Mouse (Mus musculus) intestine, embryonic 16.5 days (tissue): ENCODE measurements around the gene Hoxd10. TPM values are rescaled to one million over a fixed set of nuclear protein-coding genes. Genes with fewer than 3 reads are reported as not detected.

Source experiments
- ATAC-seq: fragments of 200-750 bp; cut with Nextera tagmentation; 2 replicates; pipeline ENCODE4 v1.8.0; 2017; ENCODE audit warnings: moderate TSS enrichment, moderate library complexity
- H3K27ac ChIP-seq: fragments of 300-500 bp; sonication (generic); 2 replicates; pipeline ENCODE4 v1.5.1; 2014; ENCODE audit warnings: mild to moderate bottlenecking, low read length
- H3K27me3 ChIP-seq: fragments of 300-500 bp; sonication (generic); replicated peaks from 2 replicates; pipeline ENCODE4 v1.6.1; 2014; ENCODE audit warnings: low read length, control low read depth, mixed read lengths; ENCODE audit not compliant: control insufficient read depth, insufficient read depth
- H3K36me3 ChIP-seq: fragments of 300-500 bp; sonication (generic); 2 replicates; pipeline ENCODE4 v1.6.1; 2014; ENCODE audit warnings: low read length, control low read depth; ENCODE audit not compliant: control insufficient read depth, insufficient read depth
- H3K4me1 ChIP-seq: fragments of 300-500 bp; sonication (generic); 2 replicates; pipeline ENCODE4 v1.6.1; 2014; ENCODE audit warnings: low read length, control low read depth, mixed read lengths; ENCODE audit not compliant: control insufficient read depth, insufficient read depth
- H3K4me2 ChIP-seq: fragments of 300-500 bp; sonication (generic); 2 replicates; pipeline ENCODE4 v1.6.1; 2014; ENCODE audit warnings: low read depth, low read length, control low read depth
- H3K4me3 ChIP-seq: fragments of 300-500 bp; sonication (generic); 2 replicates; pipeline ENCODE4 v1.5.1; 2014; ENCODE audit warnings: mild to moderate bottlenecking, low read length
- H3K9ac ChIP-seq: fragments of 300-500 bp; sonication (generic); 2 replicates; pipeline ENCODE4 v1.6.1; 2014; ENCODE audit warnings: low read depth, low read length
- H3K9me3 ChIP-seq: fragments of 300-500 bp; sonication (generic); 2 replicates; pipeline ENCODE4 v1.6.1; 2016; ENCODE audit warnings: low read length, control low read depth; ENCODE audit not compliant: control insufficient read depth
- whole genome bisulfite sequencing: fragments of 180-500 bp; shearing (Covaris S2); extraction: QIAGEN DNeasy Blood & Tissue Kit; methylation state at CpG from one replicate; pipeline ENCODE4 v1.1.7; 2014; 5-methylcytosine and 5-hydroxymethylcytosine counted together
- polyA plus RNA-seq: library from polyadenylated mRNA; unstranded; fragments of >200 nt; fragmentation: Nextera tagmentation; extraction: Ambion mirVana; gene quantifications from 2 replicates; pipeline ENCODE4 v1.2.1, GENCODE M21; 2015

The Hoxd10 gene
- polyA plus RNA-seq, 1 experiment from 2014 or later, result 4.4 TPM

DNA sequence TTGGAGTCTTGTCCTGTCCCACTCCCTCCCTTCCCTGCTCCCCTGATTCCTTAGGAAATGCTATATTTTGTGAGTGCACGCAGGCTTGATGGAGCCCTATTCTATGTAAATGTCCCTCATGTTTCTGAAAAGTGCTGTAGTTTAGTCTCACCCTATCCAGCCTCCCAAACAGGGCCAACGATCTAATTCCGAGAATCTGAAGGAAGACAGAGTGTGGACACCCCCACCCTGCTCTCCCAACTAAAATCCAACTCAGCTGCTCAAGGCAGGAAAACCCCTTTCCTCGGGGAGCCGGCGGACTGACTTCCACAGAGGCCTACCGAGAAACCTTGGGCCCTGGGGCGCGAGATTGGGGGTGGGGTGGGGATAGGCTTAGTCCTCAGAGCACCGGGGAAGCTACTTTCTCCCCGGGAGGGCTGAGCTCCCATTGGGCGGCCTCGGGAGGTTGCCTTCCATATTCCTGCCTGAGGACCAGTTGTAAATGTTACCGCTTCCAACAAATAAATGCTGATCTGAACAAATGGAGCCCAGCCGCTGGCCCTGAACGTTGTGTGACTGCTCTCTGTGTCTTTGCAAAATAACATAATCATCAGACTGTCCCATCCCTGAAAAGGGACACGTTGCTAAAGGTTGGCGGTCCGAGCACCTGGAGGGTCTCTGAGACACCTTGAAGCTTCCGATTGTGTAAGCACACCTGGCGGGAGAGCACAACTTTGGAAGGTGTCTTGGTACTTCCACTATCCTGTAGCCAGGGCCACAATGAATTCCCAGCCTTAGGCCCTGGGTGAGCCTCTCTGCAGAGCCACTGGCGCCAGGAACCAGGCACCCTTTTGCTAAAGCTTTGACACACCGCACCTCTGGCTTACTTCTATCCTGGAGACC, 8.2 kb downstream of the Hoxd10 start:
- Histone ChIP-seq H3K27ac (no peak overlapping the region), H3K9ac (peak overlapping the region; percentile 12; the same call in 1 of the 2 replicates), H3K4me3 (no peak overlapping the region), H3K27me3 (peaks cover 87% of the 10 kb centered on the region), H3K9me3 (no peaks in the 10 kb centered on the region), H3K36me3 (no peaks in the 10 kb centered on the region), H3K4me2 (0 out of 2 replicates have a peak overlapping the region, but pooled peaks have one; percentile 12), H3K4me1 (peaks cover 8% of the 10 kb centered on the region)
- WGBS, result 10% methylated on average over 23 of the region's 23 CpGs
- ATAC-seq, result no peak

DNA sequence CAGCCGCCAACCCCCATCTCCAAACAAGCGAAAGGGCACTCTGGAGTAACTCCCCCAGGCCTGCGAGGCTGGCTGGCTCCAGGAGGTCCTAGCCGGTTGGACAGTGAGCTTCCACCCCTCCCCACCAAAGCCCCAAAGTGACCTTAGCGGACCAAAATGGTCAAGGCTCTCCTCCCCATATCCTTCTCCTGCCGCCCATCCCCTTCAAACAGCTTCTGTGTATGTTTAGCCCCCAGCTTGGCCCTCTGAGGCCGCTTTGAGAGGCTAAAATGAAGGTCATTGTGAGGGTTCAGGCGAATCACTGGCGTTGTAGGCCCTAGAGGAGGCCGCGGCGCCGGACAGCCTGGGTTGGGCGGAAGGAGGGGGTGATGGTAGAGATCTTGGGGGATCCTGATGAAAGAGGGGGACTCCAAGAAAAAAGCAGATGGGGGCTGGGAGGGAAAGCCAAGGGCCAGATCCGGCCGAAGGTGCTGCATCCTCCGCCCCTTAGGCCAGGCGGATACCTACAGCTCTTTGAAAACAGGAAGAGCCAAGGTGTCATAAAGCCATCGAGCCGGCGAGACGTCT, 8.9 kb downstream of the Hoxd10 start:
- Histone ChIP-seq H3K9ac (peak overlapping the region; percentile 12; the same call in 1 of the 2 replicates), H3K27ac (no peak overlapping the region), H3K4me1 (peaks cover 11% of the 10 kb centered on the region), H3K4me3 (no peak overlapping the region), H3K27me3 (peaks cover 85% of the 10 kb centered on the region), H3K36me3 (no peaks in the 10 kb centered on the region), H3K9me3 (no peaks in the 10 kb centered on the region), H3K4me2 (no peak overlapping the region)
- no peak for ATAC-seq
- 15% methylated on average over 22 of the region's 22 CpGs for WGBS

- H3K27ac ChIP-seq, result no peak overlapping the region
- H3K9me3 ChIP-seq, result no peaks in the 10 kb centered on the region
- peaks cover 11% of the 10 kb centered on the region for H3K4me1 ChIP-seq
- no peaks in the 10 kb centered on the region for H3K36me3 ChIP-seq
- no peak overlapping the region for H3K9ac ChIP-seq
- whole genome bisulfite sequencing, result 14% methylated on average over 17 of the region's 17 CpGs
- no peak overlapping the region for H3K4me2 ChIP-seq
- H3K4me3 ChIP-seq, result no peak overlapping the region
- no peak for ATAC-seq
- H3K27me3 ChIP-seq, result peaks cover 82% of the 10 kb centered on the region
Observed at GRCm38 (mm10) chr2:74701949-74702819, 10.5 kb downstream of the Hoxd10 start.

DNA sequence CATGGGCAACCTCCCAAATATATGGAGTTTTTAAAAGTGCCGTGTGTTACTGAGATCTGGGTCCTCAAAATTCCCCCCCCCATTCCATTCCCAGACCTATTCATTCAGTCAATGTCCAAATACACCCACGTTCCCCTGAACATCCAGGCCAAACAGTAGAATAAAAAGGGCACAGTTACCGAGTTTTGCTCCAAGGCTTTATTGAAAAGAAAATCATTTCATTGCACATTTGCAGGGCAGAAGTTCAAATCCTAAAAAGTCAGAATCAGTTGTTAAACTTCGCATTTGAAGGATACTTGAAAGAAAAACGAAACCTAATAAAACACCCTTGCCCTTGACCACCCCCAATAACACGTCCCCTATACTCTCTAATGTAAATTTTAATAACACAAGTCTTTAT, 11.1 kb downstream of the Hoxd10 start:
- H3K9ac ChIP-seq, result no peak overlapping the region
- H3K36me3 ChIP-seq, result no peaks in the 10 kb centered on the region
- peaks cover 82% of the 10 kb centered on the region for H3K27me3 ChIP-seq
- H3K4me1 ChIP-seq, result peaks cover 11% of the 10 kb centered on the region
- no peaks in the 10 kb centered on the region for H3K9me3 ChIP-seq
- H3K4me3 ChIP-seq, result no peak overlapping the region
- no peak for ATAC-seq
- H3K4me2 ChIP-seq, result no peak overlapping the region
- no peak overlapping the region for H3K27ac ChIP-seq
- 36% methylated on average over 6 of the region's 6 CpGs for WGBS

GRCm38 (mm10) chr2:74703317-74703716, 11.6 kb downstream of the Hoxd10 start:
- 24% methylated on average over 10 of the region's 10 CpGs for WGBS
- H3K36me3 ChIP-seq, result no peaks in the 10 kb centered on the region
- no peak overlapping the region for H3K9ac ChIP-seq
- ATAC-seq, result no peak
- peak overlapping the region; percentile 75; the same call in 1 of the 2 replicates for H3K4me2 ChIP-seq
- peaks cover 78% of the 10 kb centered on the region for H3K27me3 ChIP-seq
- no peak overlapping the region for H3K4me3 ChIP-seq
- no peaks in the 10 kb centered on the region for H3K9me3 ChIP-seq
- H3K4me1 ChIP-seq, result peaks cover 9% of the 10 kb centered on the region
- H3K27ac ChIP-seq, result no peak overlapping the region

DNA sequence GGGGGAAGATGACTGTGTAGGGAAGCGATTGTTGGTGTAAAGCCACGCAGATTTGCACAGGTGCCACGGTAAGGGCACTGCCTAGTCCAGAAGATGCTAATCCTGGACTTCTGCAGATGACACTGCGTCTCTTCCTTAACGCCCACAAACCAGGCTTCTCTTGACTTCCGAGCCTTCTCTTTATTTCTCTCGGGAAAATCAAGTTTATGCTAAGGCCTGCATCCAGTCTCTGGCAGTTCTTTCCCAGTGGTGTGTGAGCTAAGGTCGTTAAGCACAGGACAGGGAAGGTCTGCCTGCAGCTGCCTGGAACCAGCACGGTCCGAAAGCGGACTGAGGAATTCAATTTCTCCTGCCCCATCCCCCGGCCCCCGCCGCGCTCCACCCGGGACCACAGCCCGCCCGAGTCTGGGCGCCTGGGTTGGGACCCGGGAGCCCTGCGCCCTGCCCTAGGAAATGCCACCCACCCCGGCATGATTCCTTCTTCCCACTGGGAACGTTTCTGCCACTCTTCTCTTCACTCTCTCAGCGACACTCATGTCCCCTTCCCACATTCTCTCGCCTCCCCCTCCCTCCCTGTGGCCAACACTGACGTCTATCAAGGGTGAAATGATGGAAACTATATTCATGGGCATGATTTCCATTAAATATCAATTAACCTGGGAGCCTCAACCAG, 12.1 kb downstream of the Hoxd10 start:
- H3K4me1 ChIP-seq, result peaks cover 8% of the 10 kb centered on the region
- H3K4me2 ChIP-seq, result peak overlapping the region; percentile 75; the same call in 1 of the 2 replicates
- ATAC-seq, result no peak
- no peaks in the 10 kb centered on the region for H3K36me3 ChIP-seq
- H3K27me3 ChIP-seq, result peaks cover 78% of the 10 kb centered on the region
- H3K9ac ChIP-seq, result 0 out of 2 replicates have a peak overlapping the region, but pooled peaks have one; percentile 73
- H3K9me3 ChIP-seq, result no peaks in the 10 kb centered on the region
- peak overlapping the region; percentile 60; the same call in 1 of the 2 replicates for H3K4me3 ChIP-seq
- H3K27ac ChIP-seq, result peak overlapping the region; percentile 18; the same call in 1 of the 2 replicates
- 13% methylated on average over 26 of the region's 26 CpGs for WGBS

DNA sequence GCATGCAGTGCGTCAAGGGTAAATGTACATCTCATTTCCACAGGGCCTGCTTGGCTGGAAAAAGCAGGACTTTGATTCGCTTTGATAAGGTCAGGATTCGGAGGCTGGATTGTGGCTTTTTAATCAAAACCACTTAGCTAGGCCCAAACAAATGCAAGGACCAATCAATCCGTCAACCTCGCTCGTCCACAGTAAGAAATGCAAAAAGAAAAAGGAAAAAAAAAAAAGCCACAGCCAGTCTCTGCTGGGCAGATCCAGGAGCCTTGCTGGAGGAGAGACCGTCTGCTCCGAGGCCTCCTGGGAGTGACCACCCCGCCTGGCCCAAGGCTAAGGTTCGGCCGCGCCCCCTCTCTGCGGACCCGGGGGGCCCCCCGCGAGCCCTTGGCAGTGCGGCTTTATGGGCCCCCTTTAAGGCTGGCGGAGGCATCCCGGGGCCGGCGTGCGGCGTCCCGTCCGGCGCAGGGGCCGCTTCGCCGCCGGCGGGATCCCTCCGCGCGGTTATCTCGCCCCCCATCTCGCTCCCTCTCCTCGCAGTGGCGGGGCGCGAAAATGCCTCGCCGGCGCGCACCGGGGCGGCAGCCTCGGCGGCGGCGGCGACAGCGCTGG, 12.8 kb downstream of the Hoxd10 start, which contains the start of gene Hoxd8:
TSS of gene Hoxd8 (plus strand) at position 223 of the 606 bp plus-strand sequence.
- peaks cover 78% of the 10 kb centered on the region for H3K27me3 ChIP-seq
- peak; percentile 34 for ATAC-seq

DNA sequence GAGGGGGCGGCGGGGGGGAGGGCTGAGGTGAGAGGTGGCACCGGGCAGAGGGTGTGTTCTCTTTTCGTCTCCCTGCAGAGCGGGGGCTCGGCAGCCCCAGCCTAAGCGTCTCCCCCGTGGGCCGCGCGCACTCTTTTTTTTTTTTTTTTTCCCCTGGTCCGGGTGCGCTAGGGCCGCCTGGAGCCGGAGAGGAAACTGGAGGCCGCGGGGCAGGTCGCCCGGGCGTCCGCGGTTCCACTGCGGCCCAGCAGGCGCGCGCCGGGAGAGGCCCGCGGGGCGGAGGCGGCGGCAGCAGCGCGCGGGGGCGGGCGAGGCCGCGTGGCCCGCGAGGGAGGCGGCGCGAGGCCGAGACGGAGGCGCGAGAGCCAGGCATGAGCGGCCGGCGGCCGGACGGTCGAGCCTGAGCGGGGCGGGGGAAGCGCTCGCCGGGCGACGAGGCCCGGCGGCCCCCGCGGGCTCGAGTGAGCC, 13.3 kb downstream of the Hoxd10 start:
- Histone ChIP-seq H3K9ac (peak overlapping the region; percentile 73), H3K4me3 (peak overlapping the region; percentile 60), H3K9me3 (no peaks in the 10 kb centered on the region), H3K27me3 (peaks cover 78% of the 10 kb centered on the region), H3K27ac (peak overlapping the region; percentile 79), H3K4me1 (peaks cover 8% of the 10 kb centered on the region), H3K4me2 (peak overlapping the region; percentile 75), H3K36me3 (no peaks in the 10 kb centered on the region)
- WGBS, result 1% methylated on average over 57 of the region's 66 CpGs
- peak; percentile 58 for ATAC-seq

More for the DNA sequence above, 12.8 kb downstream of the Hoxd10 start, which contains the start of gene Hoxd8:
- Histone ChIP-seq H3K36me3 (no peaks in the 10 kb centered on the region), H3K27ac (peak within 1 kb of the TSS; percentile 79), H3K4me2 (peak within 1 kb of the TSS; percentile 75), H3K9ac (peak within 1 kb of the TSS; percentile 73), H3K4me3 (peak within 1 kb of the TSS; percentile 60), H3K4me1 (peaks cover 8% of the 10 kb centered on the region), H3K9me3 (no peaks in the 10 kb centered on the region)
- WGBS, result 1% methylated on average over 47 of the region's 52 CpGs
